Mouse (Mus musculus): ENCODE measurements around the gene Nlrp9c.
"Not testable (repeated sequence)": the region's sequence is repeated elsewhere in the genome, so short reads cannot be mapped to it uniquely, and the experiment has no call there.

DNA sequence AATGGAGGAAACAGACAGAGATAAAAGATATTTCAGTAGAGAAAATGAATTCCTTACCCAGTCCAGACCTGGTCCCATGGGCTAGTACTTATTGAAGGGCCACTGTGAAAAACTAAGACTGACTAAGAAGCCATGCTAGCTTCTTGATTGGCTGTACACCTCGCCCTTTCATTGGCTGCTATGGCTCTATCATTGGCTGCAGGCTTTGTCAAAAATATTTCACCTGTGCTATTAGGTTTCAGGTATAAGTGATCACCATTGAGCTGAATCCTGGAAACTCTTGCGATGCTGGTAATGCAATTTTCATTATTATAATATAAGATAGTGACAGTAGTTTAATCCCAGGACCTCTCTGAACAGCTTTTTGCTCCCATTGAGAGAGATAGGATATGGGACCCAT lies at the start of gene Nlrp9c:
- not testable (repeated sequence) for TF ChIP-seq CTCF (IDR thresholded peaks at IDR 0.05; ENCODE audit: low read depth, low read length); EP300 (IDR thresholded peaks at IDR 0.05; ENCODE audit: insufficient read depth, low read depth, low read length); POLR2A (IDR thresholded peaks at IDR 0.05; ENCODE audit: insufficient read depth, low read length)
